Mouse (Mus musculus) intestine, embryonic 16.5 days (tissue): ENCODE results near the gene Kcnj9. TPM values are rescaled to one million over a fixed set of nuclear protein-coding genes. Genes with fewer than 3 reads are reported as not detected.
A peak's percentile ranks its signal among the peaks of the same experiment; 100 is the strongest.

Source experiments
- ATAC-seq: fragments of 200-750 bp; cut with Nextera tagmentation; 2 replicates; pipeline ENCODE4 v1.8.0; 2017; ENCODE audit warnings: moderate TSS enrichment, moderate library complexity
- H3K27ac ChIP-seq: fragments of 300-500 bp; sonication (generic); 2 replicates; pipeline ENCODE4 v1.5.1; 2014; ENCODE audit warnings: mild to moderate bottlenecking, low read length
- H3K27me3 ChIP-seq: fragments of 300-500 bp; sonication (generic); replicated peaks from 2 replicates; pipeline ENCODE4 v1.6.1; 2014; ENCODE audit warnings: low read length, control low read depth, mixed read lengths; ENCODE audit not compliant: control insufficient read depth, insufficient read depth
- H3K36me3 ChIP-seq: fragments of 300-500 bp; sonication (generic); 2 replicates; pipeline ENCODE4 v1.6.1; 2014; ENCODE audit warnings: low read length, control low read depth; ENCODE audit not compliant: control insufficient read depth, insufficient read depth
- H3K4me1 ChIP-seq: fragments of 300-500 bp; sonication (generic); 2 replicates; pipeline ENCODE4 v1.6.1; 2014; ENCODE audit warnings: low read length, control low read depth, mixed read lengths; ENCODE audit not compliant: control insufficient read depth, insufficient read depth
- H3K4me2 ChIP-seq: fragments of 300-500 bp; sonication (generic); 2 replicates; pipeline ENCODE4 v1.6.1; 2014; ENCODE audit warnings: low read depth, low read length, control low read depth
- H3K4me3 ChIP-seq: fragments of 300-500 bp; sonication (generic); 2 replicates; pipeline ENCODE4 v1.5.1; 2014; ENCODE audit warnings: mild to moderate bottlenecking, low read length
- H3K9ac ChIP-seq: fragments of 300-500 bp; sonication (generic); 2 replicates; pipeline ENCODE4 v1.6.1; 2014; ENCODE audit warnings: low read depth, low read length
- H3K9me3 ChIP-seq: fragments of 300-500 bp; sonication (generic); 2 replicates; pipeline ENCODE4 v1.6.1; 2016; ENCODE audit warnings: low read length, control low read depth; ENCODE audit not compliant: control insufficient read depth
- WGBS: fragments of 180-500 bp; shearing (Covaris S2); extraction: QIAGEN DNeasy Blood & Tissue Kit; methylation state at CpG from one replicate; pipeline ENCODE4 v1.1.7; 2014; 5-methylcytosine and 5-hydroxymethylcytosine counted together
- polyA plus RNA-seq: library from polyadenylated mRNA; unstranded; fragments of >200 nt; fragmentation: Nextera tagmentation; extraction: Ambion mirVana; gene quantifications from 2 replicates; pipeline ENCODE4 v1.2.1, GENCODE M21; 2015

Kcnj9 gene
- not detected in 2 replicates for polyA plus RNA-seq

- H3K4me1 ChIP-seq = peaks cover 8% of the 10 kb centered on the region; the same call in 1 of the 2 replicates
- H3K4me2 ChIP-seq = no peak within 1 kb of the TSS
- H3K27ac ChIP-seq = no peak within 1 kb of the TSS
- no peak within 1 kb of the TSS for H3K9ac ChIP-seq
- peaks cover 3% of the 10 kb centered on the region; the same call in 1 of the 2 replicates for H3K9me3 ChIP-seq
- peaks cover 46% of the 10 kb centered on the region for H3K27me3 ChIP-seq
- H3K4me3 ChIP-seq = no peak within 1 kb of the TSS
- ATAC-seq = no peak
- H3K36me3 ChIP-seq = no peaks in the 10 kb centered on the region
- 22% methylated on average over 9 of the region's 9 CpGs for WGBS
Observed at GRCm38 (mm10) chr1:172329131-172329530, at the start of gene Kcnj9. Gene Kcnj9 (minus strand): TSS chr1:172329318.

DNA sequence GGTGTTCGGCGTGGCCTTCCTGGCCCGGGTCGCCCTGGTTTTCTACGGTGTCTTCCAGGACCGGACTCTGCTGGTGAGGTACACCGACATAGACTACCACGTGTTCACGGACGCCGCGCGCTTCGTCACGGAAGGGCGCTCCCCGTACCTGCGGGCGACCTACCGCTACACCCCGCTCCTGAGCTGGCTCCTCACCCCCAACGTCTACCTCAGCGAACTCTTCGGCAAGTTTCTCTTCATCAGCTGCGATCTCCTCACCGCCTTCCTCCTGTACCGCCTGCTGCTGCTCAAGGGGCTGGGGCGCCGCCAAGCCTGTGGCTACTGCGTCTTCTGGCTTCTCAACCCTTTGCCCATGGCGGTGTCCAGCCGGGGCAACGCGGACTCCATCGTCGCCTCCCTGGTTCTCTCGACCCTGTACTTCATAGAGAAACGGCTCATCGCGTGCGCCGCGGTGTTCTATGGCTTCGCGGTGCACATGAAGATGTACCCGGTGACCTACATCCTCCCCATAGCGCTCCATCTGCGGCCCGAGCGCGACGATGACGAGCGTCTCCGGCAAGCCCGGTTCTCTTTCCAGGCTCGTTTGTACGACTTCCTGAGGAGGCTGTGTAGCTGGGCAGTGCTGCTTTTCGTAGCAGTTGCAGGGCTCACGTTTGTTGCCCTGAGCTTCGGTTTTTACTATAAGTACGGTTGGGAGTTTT lies 47.8 kb upstream of the Kcnj9 start:
- peaks cover 16% of the 10 kb centered on the region for H3K4me1 ChIP-seq
- peak overlapping the region; percentile 84 for H3K9ac ChIP-seq
- peak overlapping the region; percentile 52 for H3K27ac ChIP-seq
- no peaks in the 10 kb centered on the region for H3K9me3 ChIP-seq
- peak overlapping the region; percentile 88 for H3K4me2 ChIP-seq
- no peaks in the 10 kb centered on the region for H3K27me3 ChIP-seq
- 0 out of 2 replicates have a peak, but pooled peaks cover 2% of the 10 kb centered on the region for H3K36me3 ChIP-seq
- H3K4me3 ChIP-seq = peak overlapping the region; percentile 89
- 2% methylated on average over 62 of the region's 62 CpGs for WGBS
- ATAC-seq = no peak; the same call in none of the 2 replicates

DNA sequence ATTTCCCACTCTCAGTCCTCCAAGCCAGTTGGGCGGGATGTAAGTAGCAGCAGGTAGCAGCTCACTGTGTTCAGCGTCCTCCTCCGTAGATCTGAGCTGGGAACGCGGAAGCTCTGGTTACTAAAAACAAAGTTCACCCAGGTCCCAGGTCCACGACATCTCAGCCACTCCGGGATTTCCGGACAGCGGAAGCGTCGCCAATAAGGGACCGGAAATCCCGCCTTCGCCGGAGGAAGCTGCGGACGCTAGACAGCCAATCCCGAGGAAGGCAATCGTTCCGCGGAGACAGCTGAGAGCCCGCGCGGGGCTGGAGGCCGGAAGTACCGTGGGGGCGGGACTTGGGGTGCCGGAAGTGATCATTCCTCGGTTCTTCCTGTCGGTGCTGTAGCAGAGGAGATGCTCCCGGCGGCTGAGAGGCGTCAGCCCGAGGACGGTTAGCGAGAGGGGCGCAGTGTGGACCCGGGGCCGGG lies 47.1 kb upstream of the Kcnj9 start, which contains the start of gene Pigm:
Gene Pigm (plus strand): TSS at position 349 of the 470 bp plus-strand sequence.
- Histone ChIP-seq H3K4me2 (peak within 1 kb of the TSS; percentile 88), H3K27ac (peak within 1 kb of the TSS; percentile 64), H3K27me3 (no peaks in the 10 kb centered on the region), H3K9me3 (no peaks in the 10 kb centered on the region), H3K4me1 (peaks cover 16% of the 10 kb centered on the region), H3K4me3 (peak within 1 kb of the TSS; percentile 89), H3K9ac (peak within 1 kb of the TSS; percentile 84), H3K36me3 (no peaks in the 10 kb centered on the region)
- ATAC-seq = peak; percentile 99
- under 1% methylated on average over 39 of the region's 39 CpGs for WGBS

DNA sequence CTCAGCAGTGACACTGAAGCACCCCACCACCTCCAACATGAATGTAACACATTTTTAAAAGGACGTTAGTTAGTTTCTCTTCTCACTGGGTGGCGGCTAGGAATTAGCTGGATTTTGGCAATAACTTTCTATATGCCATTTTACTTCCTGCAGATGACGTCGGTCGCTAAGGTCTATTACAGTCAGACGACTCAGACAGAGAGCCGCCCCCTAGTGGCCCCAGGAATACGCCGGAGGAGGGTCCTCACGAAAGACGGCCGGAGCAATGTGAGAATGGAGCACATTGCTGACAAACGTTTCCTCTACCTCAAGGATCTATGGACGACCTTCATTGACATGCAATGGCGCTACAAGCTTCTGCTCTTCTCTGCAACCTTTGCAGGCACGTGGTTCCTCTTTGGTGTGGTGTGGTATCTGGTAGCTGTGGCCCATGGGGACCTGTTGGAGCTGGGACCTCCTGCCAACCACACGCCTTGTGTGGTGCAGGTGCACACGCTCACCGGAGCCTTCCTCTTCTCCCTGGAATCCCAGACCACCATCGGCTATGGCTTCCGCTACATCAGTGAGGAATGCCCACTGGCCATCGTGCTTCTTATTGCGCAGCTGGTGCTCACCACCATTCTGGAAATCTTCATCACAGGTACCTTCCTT lies 39.8 kb upstream of the Kcnj9 start:
- ATAC-seq = peak; percentile 50
- H3K36me3 ChIP-seq = no peaks in the 10 kb centered on the region
- H3K27me3 ChIP-seq = no peaks in the 10 kb centered on the region; the same call in 1 of the 2 replicates
- H3K9ac ChIP-seq = no peak overlapping the region
- peak overlapping the region; percentile 41 for H3K4me2 ChIP-seq
- no peaks in the 10 kb centered on the region for H3K9me3 ChIP-seq
- no peak overlapping the region for H3K27ac ChIP-seq
- whole genome bisulfite sequencing = 26% methylated on average over 23 of the region's 23 CpGs
- H3K4me1 ChIP-seq = no peaks in the 10 kb centered on the region
- no peak overlapping the region; the same call in 1 of the 2 replicates for H3K4me3 ChIP-seq

GRCm38 (mm10) chr1:172364684-172365083 lies 35.6 kb upstream of the Kcnj9 start:
- 13% methylated on average over 6 of the region's 6 CpGs for WGBS
- ATAC-seq = peak; percentile 46

DNA sequence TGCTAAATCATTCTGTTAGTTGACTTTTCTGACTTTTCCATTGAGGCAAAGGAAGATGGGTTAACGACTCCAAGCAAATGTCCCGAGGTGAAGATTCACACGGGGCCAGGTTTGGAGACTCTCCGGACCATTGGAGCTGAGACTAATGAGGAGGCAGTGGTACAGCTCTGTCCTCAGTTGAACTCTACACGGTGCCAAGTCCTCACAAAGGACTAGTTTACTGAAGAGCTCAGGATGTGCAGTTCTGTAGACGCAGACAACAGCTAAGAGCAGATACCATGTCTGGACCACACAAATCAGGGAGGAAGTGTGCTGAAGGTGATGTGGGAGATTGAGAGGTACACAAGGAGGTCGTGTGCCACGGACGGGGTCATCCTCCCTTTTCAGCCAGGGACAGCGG lies 29.2 kb upstream of the Kcnj9 start:
- H3K4me1 ChIP-seq = no peaks in the 10 kb centered on the region
- H3K27me3 ChIP-seq = 0 out of 2 replicates have a peak, but pooled peaks cover 3% of the 10 kb centered on the region
- ATAC-seq = no peak
- 77% methylated on average over 10 of the region's 10 CpGs for WGBS
- H3K4me2 ChIP-seq = no peak overlapping the region
- no peak overlapping the region for H3K27ac ChIP-seq
- H3K4me3 ChIP-seq = no peak overlapping the region
- H3K9me3 ChIP-seq = no peaks in the 10 kb centered on the region
- H3K9ac ChIP-seq = no peak overlapping the region
- H3K36me3 ChIP-seq = no peaks in the 10 kb centered on the region

More at GRCm38 (mm10) chr1:172364684-172365083, 35.6 kb upstream of the Kcnj9 start:
- Histone ChIP-seq H3K9me3 (no peaks in the 10 kb centered on the region), H3K4me1 (no peaks in the 10 kb centered on the region), H3K4me3 (no peak overlapping the region), H3K9ac (no peak overlapping the region), H3K36me3 (no peaks in the 10 kb centered on the region), H3K4me2 (no peak overlapping the region), H3K27ac (no peak overlapping the region), H3K27me3 (no peaks in the 10 kb centered on the region; the same call in 1 of the 2 replicates)

DNA sequence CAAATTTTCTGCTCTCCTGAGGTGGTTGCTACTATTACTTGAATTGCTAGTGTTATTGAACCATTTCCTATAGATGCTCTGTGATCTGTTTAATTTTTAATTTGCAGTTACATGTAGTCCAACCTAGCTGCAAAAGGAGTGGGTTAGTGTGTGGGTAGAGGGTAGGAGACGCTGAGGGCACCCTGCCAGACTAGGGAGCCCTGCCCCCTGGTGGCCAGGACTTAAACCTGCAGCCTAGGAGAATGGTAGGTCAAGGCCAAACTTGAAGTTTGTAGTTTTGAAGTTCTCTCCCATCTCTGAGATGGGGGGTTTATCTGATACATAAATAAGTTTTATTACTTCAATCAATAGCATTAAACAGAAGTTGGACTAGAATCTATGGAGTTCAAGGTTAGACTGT lies 28.4 kb upstream of the Kcnj9 start:
- no peak overlapping the region for H3K27ac ChIP-seq
- 0 out of 2 replicates have a peak, but pooled peaks have one; percentile 48 for ATAC-seq
- no peak overlapping the region for H3K9ac ChIP-seq
- no peaks in the 10 kb centered on the region for H3K4me1 ChIP-seq
- no peak overlapping the region for H3K4me2 ChIP-seq
- no peaks in the 10 kb centered on the region for H3K9me3 ChIP-seq
- 4% methylated on average over 1 of the region's 1 CpGs for WGBS
- no peak overlapping the region for H3K4me3 ChIP-seq
- H3K36me3 ChIP-seq = no peaks in the 10 kb centered on the region
- 0 out of 2 replicates have a peak, but pooled peaks cover 3% of the 10 kb centered on the region for H3K27me3 ChIP-seq

DNA sequence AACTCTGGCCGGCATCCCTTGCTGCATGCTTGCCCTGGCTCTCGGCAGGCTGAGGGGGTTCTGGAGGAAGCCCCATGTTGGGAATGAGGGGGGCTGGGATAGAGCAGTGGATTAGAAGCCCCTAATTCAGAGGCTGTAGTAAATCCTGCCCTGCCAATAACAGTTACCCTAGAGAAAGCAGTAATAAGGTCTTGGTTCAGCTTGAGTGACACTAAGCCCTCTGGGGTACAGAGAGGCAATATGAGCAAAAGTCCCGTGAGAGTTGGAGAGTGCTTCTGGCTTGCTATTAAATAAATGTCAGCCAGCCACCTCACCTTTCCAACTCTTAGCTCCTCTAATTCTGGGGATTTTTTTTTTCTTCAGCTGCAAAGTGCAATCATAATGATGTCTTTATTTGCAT lies 26.2 kb upstream of the Kcnj9 start:
- no peak overlapping the region for H3K9ac ChIP-seq
- H3K4me2 ChIP-seq = no peak overlapping the region
- 0 out of 2 replicates have a peak, but pooled peaks cover 5% of the 10 kb centered on the region for H3K27me3 ChIP-seq
- H3K27ac ChIP-seq = no peak overlapping the region
- H3K4me3 ChIP-seq = no peak overlapping the region
- H3K9me3 ChIP-seq = no peaks in the 10 kb centered on the region
- no peaks in the 10 kb centered on the region for H3K4me1 ChIP-seq
- no peaks in the 10 kb centered on the region for H3K36me3 ChIP-seq
- no peak for ATAC-seq
- 40% methylated on average over 3 of the region's 3 CpGs for WGBS

- Histone ChIP-seq H3K27me3 (peaks cover 11% of the 10 kb centered on the region; the same call in 1 of the 2 replicates), H3K4me1 (no peaks in the 10 kb centered on the region), H3K4me3 (no peak overlapping the region), H3K4me2 (no peak overlapping the region), H3K27ac (no peak overlapping the region), H3K9me3 (no peaks in the 10 kb centered on the region), H3K36me3 (no peaks in the 10 kb centered on the region), H3K9ac (no peak overlapping the region)
- 75% methylated on average over 3 of the region's 3 CpGs for WGBS
- ATAC-seq = no peak
Observed at GRCm38 (mm10) chr1:172352453-172352852, 23.3 kb upstream of the Kcnj9 start.
